Mouse (Mus musculus): ENCODE results near the gene Pax4.
A peak's percentile ranks its signal among the peaks of the same experiment; 100 is the strongest.

The Pax4 gene

DNA sequence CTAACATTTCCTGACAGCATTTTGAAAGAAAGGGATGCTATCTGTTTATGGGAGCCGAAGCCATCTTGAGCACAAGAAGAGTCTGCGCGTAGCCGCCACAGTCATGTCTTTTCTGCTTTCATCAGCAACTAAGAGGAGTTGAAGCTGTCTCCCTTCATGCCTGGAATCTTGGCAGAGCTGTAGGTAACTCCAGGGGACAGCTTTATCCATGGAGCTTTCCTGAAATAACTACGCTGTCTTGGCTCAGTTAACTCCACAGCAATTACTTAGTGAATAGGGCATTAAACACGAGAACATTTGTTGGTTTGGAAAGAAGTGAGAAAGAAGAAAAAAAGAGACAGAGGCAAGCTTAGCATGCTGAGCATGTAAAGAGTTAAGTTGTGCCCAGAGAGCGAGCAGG is 1.2 kb downstream of the Pax4 start:
- DNase-seq (ENCODE audit: low spot score): no peak

GRCm38 (mm10) chr6:28431538-28431855 is 17.7 kb downstream of the Pax4 start:
- no peak for DNase-seq (ENCODE audit: low spot score)

DNA sequence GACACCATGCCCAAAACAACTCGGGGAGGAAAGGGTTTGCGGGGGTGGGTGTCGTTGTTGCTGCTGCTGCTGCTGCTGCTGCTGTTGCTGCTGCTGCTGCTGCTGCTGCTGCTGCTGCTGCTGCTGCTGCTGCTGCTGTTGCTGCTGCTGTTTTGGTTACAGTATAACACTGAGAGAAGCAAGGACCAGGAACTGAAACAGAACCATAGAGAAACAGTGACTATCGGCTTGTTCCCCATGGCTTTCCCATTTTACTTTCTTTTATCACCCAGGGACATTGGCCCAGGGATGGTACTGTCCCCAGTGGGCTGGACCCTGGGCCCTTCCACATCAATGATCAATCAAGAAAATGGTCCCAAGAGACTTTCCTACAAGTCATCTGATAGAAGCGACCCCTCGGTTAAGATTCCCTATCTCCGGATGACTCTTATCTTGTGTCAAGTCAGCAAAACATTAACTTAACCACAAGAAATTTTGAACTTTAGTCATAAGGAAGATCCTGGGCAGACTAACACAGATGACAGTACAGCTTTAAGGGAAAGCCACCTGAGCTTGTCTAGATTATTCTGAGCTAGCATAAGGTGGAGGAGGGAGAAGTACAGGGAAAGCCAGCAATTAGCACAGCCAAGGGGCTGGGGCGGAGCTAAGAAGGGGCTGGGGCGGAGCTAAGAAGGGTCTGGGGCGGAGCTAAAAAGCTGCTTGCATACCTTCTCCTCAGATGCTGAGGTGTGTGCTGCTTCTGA is 18.2 kb downstream of the Pax4 start:
- DNase-seq (ENCODE audit: low spot score): no peak

DNA sequence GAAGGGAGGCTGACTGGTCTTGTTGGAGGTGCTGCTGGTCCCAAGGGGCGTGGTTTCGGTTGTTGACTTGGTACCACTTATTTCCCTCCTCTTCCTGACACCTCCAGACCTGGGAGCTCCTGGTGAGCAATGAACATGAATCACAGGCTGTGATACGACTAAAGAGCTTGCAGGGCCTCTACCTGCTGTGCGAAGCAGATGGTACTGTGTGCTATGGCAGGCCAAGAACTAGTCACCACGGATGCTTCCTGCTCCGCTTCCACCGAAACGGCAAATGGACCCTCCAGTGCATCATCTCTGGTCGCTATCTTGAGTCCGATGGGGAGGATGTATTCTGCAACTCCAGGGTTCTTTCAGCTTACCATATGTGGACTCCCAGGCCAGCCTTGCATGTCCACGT is 19.3 kb downstream of the Pax4 start:
- no peak for DNase-seq (ENCODE audit: low spot score)

- no peak for DNase-seq (ENCODE audit: low spot score)
Measured at GRCm38 (mm10) chr6:28428290-28428689, 20.9 kb downstream of the Pax4 start, which contains the start of gene Gcc1. TSS of gene Gcc1 (minus strand) at chr6:28428390.

GRCm38 (mm10) chr6:28427096-28427839 is 21.9 kb downstream of the Pax4 start, which contains the start of gene Fscn3:
TSS of gene Fscn3 (plus strand) at chr6:28427789.
- peak; percentile 29 for DNase-seq (ENCODE audit: low spot score)

GRCm38 (mm10) chr6:28425019-28425418 is 24.1 kb downstream of the Pax4 start:
- DNase-seq (ENCODE audit: low spot score): no peak

DNA sequence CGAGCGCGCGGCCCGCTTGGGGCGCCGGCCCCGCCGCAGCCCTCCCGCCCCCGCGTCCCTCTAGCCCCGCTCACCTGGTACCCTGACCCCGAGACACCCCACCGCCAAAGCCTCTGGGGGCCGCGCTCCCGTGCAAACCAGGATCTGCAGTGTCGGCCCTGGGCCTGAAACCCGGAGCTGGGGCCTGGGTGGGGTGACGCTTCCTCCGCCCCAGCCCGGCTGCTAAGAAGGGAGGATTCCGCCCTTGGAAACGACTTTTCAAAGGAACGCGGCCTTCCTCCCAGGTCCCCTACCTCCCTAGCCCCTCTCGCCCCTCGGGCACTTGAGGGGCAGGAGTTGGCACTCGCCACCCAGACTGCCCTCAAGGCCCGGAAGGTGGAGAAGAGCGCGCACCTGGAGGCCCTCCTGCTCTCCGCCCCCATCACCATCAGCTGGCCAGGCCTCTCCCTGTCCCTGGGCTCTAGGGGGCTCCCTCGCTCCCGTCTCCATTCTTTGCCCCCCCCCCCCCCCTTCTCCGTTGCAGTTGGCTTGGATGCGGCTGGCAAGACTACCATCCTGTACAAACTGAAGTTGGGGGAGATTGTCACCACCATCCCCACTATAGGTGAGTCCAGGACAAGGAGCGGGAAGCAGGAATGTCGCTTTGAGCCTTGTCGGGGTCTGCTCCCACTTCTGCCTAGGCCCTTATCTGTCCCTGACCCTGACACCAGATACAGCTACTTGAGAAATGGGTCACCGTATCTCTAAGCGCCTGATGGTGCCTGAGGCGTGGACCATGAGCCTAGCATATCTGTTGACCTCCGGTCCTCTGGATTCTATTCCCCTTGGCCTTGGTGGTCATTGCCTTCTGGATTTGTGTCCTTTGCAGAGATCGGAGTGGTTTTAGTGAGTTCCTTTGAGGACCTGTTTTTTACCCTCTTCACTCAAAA is 25.1 kb downstream of the Pax4 start:
- DNase-seq (ENCODE audit: low spot score): peak; percentile 56

DNA sequence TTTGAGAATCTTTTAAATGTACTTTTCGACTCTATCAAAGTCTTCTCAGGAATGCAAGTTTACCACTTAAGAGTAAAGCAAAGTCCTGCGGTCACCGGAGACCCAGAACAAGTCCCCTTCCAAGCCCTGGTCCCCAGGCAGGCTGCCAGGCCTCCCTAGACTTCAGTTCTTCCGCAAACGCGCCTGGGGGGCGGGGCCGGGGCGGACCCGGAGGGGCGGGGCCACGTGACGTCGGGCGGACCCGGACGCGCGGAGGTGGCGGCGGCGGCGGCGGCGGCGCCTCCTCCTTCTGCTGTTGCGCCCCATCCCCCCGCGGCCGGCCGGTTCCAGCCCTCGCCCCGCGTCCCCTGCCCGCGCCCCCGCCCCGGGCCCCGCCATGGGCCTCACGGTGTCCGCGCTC is 25.8 kb downstream of the Pax4 start, which contains the start of gene Arf5:
Gene Arf5 (plus strand): TSS at position 248 of the 400 bp plus-strand sequence.
- peak; percentile 96 for DNase-seq (ENCODE audit: low spot score)

- no peak for DNase-seq (ENCODE audit: low spot score)
Measured at GRCm38 (mm10) chr6:28422651-28423290, 26.4 kb downstream of the Pax4 start.

DNA sequence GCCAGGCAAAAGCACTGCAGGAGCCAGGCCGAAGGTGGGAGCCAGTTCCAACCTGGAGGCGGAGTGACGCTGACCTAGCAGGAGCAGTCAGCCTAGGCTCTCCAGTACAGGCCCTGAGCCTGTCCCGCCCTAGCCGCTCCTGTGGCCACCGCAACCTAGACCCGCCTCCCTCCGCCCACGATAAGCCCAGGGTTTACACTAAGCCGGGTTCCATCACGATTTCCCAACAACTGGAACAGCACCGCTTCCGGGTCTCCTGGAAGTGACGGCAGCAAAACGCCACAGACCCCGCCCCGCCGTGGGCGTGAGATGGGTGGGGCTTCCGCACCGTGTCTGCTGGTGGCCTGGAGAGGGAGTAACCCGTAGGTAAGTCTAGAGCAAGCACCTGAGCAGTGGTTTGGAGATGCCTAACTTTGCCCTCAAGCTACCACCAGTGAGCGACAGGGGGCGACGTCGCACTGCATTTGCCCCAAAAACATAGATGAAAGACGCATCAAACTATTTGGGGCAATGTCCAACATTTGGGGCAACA is 27.6 kb downstream of the Pax4 start:
- DNase-seq (ENCODE audit: low spot score): peak; percentile 97

DNA sequence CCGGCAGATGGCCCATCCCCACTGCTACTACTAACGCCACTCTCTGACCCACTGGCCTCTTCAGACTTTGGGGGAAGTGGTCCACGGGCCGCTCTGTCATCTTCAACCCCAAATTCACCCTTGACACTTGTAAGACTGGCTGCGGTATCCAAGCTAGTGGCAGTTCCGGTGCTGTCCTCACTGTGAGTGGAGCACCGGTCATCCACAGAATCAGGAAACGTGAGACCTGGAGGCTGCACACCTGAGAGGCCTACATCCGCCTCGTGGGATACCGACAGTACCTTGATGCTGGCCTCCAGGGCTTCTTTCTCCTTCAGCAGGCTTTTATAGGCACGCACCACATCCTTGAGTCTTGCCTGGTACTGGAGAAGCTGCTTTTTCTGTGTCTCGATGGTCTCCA is 28.3 kb downstream of the Pax4 start:
- no peak for DNase-seq (ENCODE audit: low spot score)

DNA sequence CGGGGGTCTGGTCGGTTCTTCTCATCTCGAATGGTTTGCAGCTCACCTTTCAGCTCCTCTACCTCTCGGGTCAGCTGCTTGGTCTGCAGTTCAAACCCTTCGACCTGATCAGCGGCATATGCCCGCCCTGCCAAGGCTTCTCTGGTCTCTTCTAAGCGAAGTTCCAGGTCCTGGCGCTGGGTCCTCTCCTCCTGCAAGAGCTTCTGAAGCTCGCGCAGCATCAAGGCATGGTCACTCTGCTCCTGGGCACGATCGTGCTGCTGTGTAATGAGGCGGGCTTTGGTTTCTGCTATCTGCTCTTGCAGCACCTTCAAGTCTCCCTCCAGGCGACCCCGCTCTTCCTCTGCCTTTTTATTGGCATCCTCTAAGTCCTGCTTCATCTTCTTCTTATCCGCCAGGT is 28.8 kb downstream of the Pax4 start:
- DNase-seq (ENCODE audit: low spot score): no peak

- DNase-seq (ENCODE audit: low spot score): no peak
Measured at GRCm38 (mm10) chr6:28419673-28420072, 29.5 kb downstream of the Pax4 start.

DNA sequence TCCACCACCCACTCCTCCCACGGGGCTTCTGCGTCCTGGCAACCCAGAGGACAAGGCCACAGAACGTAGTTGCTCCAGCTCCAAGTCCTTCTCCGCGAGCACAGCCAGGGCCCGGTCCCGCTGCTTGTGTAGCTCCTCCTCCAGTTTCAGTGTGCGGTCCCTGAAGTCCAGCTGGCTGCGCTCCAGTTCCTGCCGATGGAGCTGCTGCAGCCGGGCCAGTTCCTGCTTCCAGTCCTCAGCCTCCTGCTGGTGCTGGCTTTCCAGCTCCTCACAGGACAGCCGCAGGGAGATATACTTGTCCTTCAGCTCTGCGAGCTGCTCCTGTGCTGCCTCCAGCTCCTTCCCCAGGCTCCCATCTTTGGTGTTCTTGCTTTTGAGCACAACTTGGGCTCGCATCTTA is 30.7 kb downstream of the Pax4 start:
- peak; percentile 68 for DNase-seq (ENCODE audit: low spot score)

DNA sequence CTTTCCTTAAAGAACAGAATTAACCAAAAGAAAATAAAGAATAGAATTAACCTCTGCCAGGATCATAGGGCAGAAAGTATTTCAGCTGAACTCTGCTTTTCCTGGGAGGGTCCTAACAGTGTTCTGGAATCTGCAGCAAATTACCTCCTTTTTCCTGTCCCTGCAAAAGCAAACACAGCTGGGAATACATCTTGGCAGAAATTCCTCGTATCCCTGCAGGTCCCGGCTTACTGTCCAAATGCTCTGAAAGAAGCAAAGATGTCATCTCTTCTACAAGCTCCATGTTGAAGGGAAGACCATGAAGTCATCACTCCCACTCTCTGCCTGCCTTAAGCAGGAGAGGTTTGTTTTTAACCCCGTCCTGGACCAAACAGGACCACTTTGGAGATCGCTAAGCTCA is 32.2 kb downstream of the Pax4 start:
- DNase-seq (ENCODE audit: low spot score): no peak

DNA sequence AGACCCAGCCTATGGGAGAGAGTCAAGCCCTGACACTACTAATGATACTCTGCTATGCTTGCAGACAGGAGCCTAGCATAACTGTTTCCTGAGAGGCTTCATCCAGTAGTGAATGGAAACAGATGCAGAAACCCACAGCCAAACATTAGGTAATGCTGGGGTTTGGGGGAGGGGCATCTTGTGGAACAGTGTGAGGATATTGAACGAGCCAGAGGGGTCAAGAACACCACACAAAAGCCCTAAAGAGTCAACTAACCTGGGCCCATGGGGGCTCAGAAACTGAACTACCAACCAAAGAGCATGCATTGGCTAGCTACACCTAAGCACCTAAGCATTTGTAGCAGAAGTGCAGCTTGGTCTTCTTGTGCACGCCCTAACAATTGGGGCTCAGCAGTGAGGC is 37.9 kb downstream of the Pax4 start:
- no peak for DNase-seq (ENCODE audit: low spot score)

DNA sequence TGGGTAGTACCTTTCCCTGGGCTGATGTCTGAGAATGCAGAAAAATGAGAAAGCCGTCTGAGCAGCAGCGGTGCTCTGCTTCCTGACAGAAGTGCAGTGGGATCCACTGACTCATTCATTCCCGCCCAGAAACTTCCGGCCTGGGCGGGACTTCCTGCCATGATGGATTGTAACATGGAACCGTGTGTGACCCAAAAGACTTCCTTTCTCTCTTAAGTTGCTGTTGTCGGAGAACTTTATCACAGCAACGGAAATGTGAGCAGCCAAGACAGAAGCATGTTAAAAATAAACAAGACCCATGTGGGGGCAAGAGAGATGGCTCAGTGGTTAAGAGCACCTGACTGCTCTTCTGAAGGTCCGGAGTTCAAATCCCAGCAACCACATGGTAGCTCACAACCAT is 39.1 kb downstream of the Pax4 start:
- DNase-seq (ENCODE audit: low spot score): no peak

GRCm38 (mm10) chr6:28399791-28400190 is 49.4 kb downstream of the Pax4 start:
- DNase-seq (ENCODE audit: low spot score): no peak

GRCm38 (mm10) chr6:28398726-28399125 is 50.4 kb downstream of the Pax4 start:
- no peak for DNase-seq (ENCODE audit: low spot score)

DNA sequence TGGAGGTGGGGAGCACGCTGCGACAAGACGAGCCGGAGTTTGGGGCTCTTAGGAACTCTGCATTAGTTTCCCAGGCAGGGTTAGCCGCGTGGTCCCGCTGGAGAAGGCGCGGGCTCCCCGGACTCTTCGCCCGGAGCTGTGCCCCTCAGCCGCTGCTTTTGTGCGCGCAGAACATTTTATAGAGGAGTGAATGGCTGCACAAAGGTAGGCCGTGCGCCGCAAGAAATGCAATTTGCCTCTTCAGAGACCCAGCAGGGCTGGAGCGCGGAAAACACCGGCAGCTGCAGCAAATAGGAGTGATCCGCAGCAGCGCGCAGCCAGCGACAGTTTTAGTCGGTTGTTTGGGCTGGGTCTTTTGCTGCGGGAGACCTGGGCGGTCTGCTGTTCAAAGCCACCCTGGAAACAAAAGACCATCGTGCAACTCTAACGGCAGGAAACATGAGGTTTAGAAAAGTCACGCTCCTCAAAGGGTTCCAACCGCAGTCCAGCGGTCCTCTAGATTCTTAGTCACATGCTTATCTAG is 51.4 kb downstream of the Pax4 start, which contains the start of gene Zfp800:
Gene Zfp800 (minus strand): TSS at position 325 of the 523 bp plus-strand sequence.
- no peak for DNase-seq (ENCODE audit: low spot score)

Measured in urinary bladder, postnatal 14 days (tissue).